Mouse (Mus musculus) liver, postnatal 0 days (tissue): Measurements from ENCODE around the gene Fndc9. TPM values are rescaled to one million over a fixed set of nuclear protein-coding genes. Genes with fewer than 3 reads are reported as not detected.

Experiments used
- ATAC-seq: fragments of 200-750 bp; cut with Nextera tagmentation; 2 replicates; pipeline ENCODE4 v1.8.0; 2017; ENCODE audit warnings: mild to moderate bottlenecking, moderate library complexity
- DNase-seq: peaks from one replicate; pipeline ENCODE4 v3.0.0-alpha.2; 2016
- H3K27ac ChIP-seq: fragments of 300-500 bp; sonication (generic); 2 replicates; pipeline ENCODE4 v1.5.1; 2014; ENCODE audit warnings: antibody characterized with exemption, moderate library complexity, mild to moderate bottlenecking, low read depth
- H3K27me3 ChIP-seq: fragments of 300-500 bp; sonication (generic); 2 replicates; pipeline ENCODE4 v1.6.1; 2014; ENCODE audit warnings: low read length, control low read depth, mixed read lengths; ENCODE audit not compliant: insufficient read depth
- H3K36me3 ChIP-seq: fragments of 300-500 bp; sonication (generic); replicated peaks from 2 replicates; pipeline ENCODE4 v1.6.1; 2014; ENCODE audit warnings: mild to moderate bottlenecking, control low read depth, low read length, moderate library complexity, mixed read lengths; ENCODE audit not compliant: insufficient read depth
- H3K4me1 ChIP-seq: fragments of 300-500 bp; sonication (generic); 2 replicates; pipeline ENCODE4 v1.6.1; 2014; ENCODE audit warnings: antibody characterized with exemption, mild to moderate bottlenecking, control low read depth; ENCODE audit not compliant: insufficient read depth
- H3K4me2 ChIP-seq: fragments of 300-500 bp; sonication (generic); 2 replicates; pipeline ENCODE4 v1.6.1; 2014; ENCODE audit warnings: low read depth, mild to moderate bottlenecking, low read length, moderate library complexity, mixed read lengths
- H3K4me3 ChIP-seq: fragments of 300-500 bp; sonication (generic); 2 replicates; pipeline ENCODE4 v1.5.1; 2014; ENCODE audit warnings: low read depth, low read length
- H3K9ac ChIP-seq: fragments of 300-500 bp; sonication (generic); replicated peaks from 2 replicates; pipeline ENCODE4 v1.6.1; 2014; ENCODE audit warnings: mild to moderate bottlenecking, moderate library complexity
- H3K9me3 ChIP-seq: fragments of 300-500 bp; sonication (generic); 2 replicates; pipeline ENCODE4 v1.6.1; 2016; ENCODE audit warnings: mild to moderate bottlenecking, control low read depth, low read length, mixed read lengths
- CTCF ChIP-seq: sonication (generic); IDR thresholded peaks from 2 replicates; pipeline ENCODE4 v1.5.1; 2016; ENCODE audit warnings: antibody characterized with exemption, low read depth
- EP300 ChIP-seq: IDR thresholded peaks from 2 replicates; pipeline ENCODE4 v1.6.1; 2016; ENCODE audit warnings: antibody characterized with exemption, low read depth, mild to moderate bottlenecking
- WGBS: fragments of 180-500 bp; shearing (Covaris S2); extraction: QIAGEN DNeasy Blood & Tissue Kit; methylation state at CpG from one replicate; pipeline ENCODE4 v1.1.7; 2014; ENCODE audit not compliant: insufficient replicate concordance; 5-methylcytosine and 5-hydroxymethylcytosine counted together
- polyA plus RNA-seq: library from polyadenylated mRNA; unstranded; fragments of >200 nt; fragmentation: Nextera tagmentation; extraction: Ambion mirVana; gene quantifications from 2 replicates; pipeline ENCODE4 v1.2.1, GENCODE M21; 2015

Gene Fndc9
- polyA plus RNA-seq, 1 experiment from 2014 or later, result 0.13 TPM

GRCm38 (mm10) chr11:46241985-46242384 is 6.7 kb downstream of the Fndc9 start:
- H3K9ac ChIP-seq, result no peak overlapping the region
- H3K27ac ChIP-seq, result no peak overlapping the region
- H3K4me1 ChIP-seq, result peaks cover 10% of the 10 kb centered on the region
- 83% methylated on average over 8 of the region's 8 CpGs for whole genome bisulfite sequencing
- no peak overlapping the region for H3K4me3 ChIP-seq
- DNase-seq (no peak), ATAC-seq (no peak)
- H3K4me2 ChIP-seq, result no peak overlapping the region
- H3K27me3 ChIP-seq, result no peaks in the 10 kb centered on the region
- H3K36me3 ChIP-seq, result peaks cover 13% of the 10 kb centered on the region; the same call in 1 of the 2 replicates
- H3K9me3 ChIP-seq, result no peaks in the 10 kb centered on the region
- TF ChIP-seq CTCF, result no peak

- Histone ChIP-seq H3K9ac (no peak overlapping the region), H3K27me3 (no peaks in the 10 kb centered on the region), H3K36me3 (peaks cover 17% of the 10 kb centered on the region), H3K9me3 (no peaks in the 10 kb centered on the region), H3K4me3 (no peak overlapping the region), H3K4me2 (no peak overlapping the region), H3K27ac (no peak overlapping the region), H3K4me1 (peaks cover 10% of the 10 kb centered on the region)
- 83% methylated on average over 23 of the region's 23 CpGs for WGBS
- ATAC-seq (no peak), DNase-seq (no peak)
- TF ChIP-seq EP300 (no peak), CTCF (no peak)
Observed at GRCm38 (mm10) chr11:46244731-46245604, 9.6 kb downstream of the Fndc9 start.

- Histone ChIP-seq H3K9ac (no peak overlapping the region), H3K4me1 (peaks cover 10% of the 10 kb centered on the region), H3K4me3 (no peak overlapping the region), H3K4me2 (no peak overlapping the region), H3K36me3 (peaks cover 17% of the 10 kb centered on the region), H3K9me3 (no peaks in the 10 kb centered on the region), H3K27ac (no peak overlapping the region), H3K27me3 (no peaks in the 10 kb centered on the region)
- DNase-seq, result no peak
- ATAC-seq, result no peak
- 66% methylated on average over 8 of the region's 8 CpGs for WGBS
- TF ChIP-seq CTCF (no peak), EP300 (no peak)
Observed at GRCm38 (mm10) chr11:46245926-46246325, 10.6 kb downstream of the Fndc9 start.

GRCm38 (mm10) chr11:46246393-46246792 is 11.1 kb downstream of the Fndc9 start:
- Histone ChIP-seq H3K27me3 (no peaks in the 10 kb centered on the region), H3K9ac (no peak overlapping the region), H3K4me2 (no peak overlapping the region), H3K36me3 (peaks cover 17% of the 10 kb centered on the region), H3K9me3 (no peaks in the 10 kb centered on the region), H3K4me3 (no peak overlapping the region), H3K27ac (no peak overlapping the region), H3K4me1 (peaks cover 8% of the 10 kb centered on the region; the same call in 1 of the 2 replicates)
- ATAC-seq, result no peak
- WGBS, result 63% methylated on average over 7 of the region's 7 CpGs
- TF ChIP-seq EP300 (no peak), CTCF (no peak)
- DNase-seq, result no peak

GRCm38 (mm10) chr11:46248352-46248751 is 13.0 kb downstream of the Fndc9 start:
- WGBS, result 80% methylated on average over 3 of the region's 3 CpGs

GRCm38 (mm10) chr11:46251994-46252393 is 16.7 kb downstream of the Fndc9 start:
- Histone ChIP-seq H3K9ac (no peak overlapping the region), H3K27ac (no peak overlapping the region), H3K4me3 (no peak overlapping the region), H3K4me2 (no peak overlapping the region), H3K9me3 (no peaks in the 10 kb centered on the region), H3K36me3 (peaks cover 15% of the 10 kb centered on the region), H3K4me1 (no peaks in the 10 kb centered on the region), H3K27me3 (no peaks in the 10 kb centered on the region)
- peak; percentile 75 for DNase-seq
- peak; percentile 94 for TF ChIP-seq CTCF
- no peak for TF ChIP-seq EP300
- WGBS, result 31% methylated on average over 7 of the region's 7 CpGs
- ATAC-seq, result no peak; the same call in 1 of the 2 replicates

More at GRCm38 (mm10) chr11:46248352-46248751, 13.0 kb downstream of the Fndc9 start:
- Histone ChIP-seq H3K36me3 (peaks cover 17% of the 10 kb centered on the region), H3K9me3 (no peaks in the 10 kb centered on the region), H3K4me2 (no peak overlapping the region), H3K27ac (no peak overlapping the region), H3K9ac (no peak overlapping the region), H3K27me3 (no peaks in the 10 kb centered on the region), H3K4me3 (no peak overlapping the region), H3K4me1 (no peaks in the 10 kb centered on the region)
- no peak for ATAC-seq
- no peak for TF ChIP-seq EP300
- no peak for TF ChIP-seq CTCF
- no peak for DNase-seq
